Mouse (Mus musculus): ENCODE results near the gene 4931428F04Rik. TPM values are rescaled to one million over a fixed set of nuclear protein-coding genes. Genes with fewer than 3 reads are reported as not detected.

The 4931428F04Rik gene
- total RNA-seq, 1 experiment from 2014 or later = 2.6 TPM

- DNase-seq = no peak
Observed at GRCm38 (mm10) chr8:105288231-105288630, 1.4 kb downstream of the 4931428F04Rik start.

- no peak for DNase-seq
Observed at GRCm38 (mm10) chr8:105286907-105287306, 2.8 kb downstream of the 4931428F04Rik start.

- no peak for DNase-seq
Observed at GRCm38 (mm10) chr8:105285514-105285913, 4.2 kb downstream of the 4931428F04Rik start.

- DNase-seq = peak; percentile 80
Observed at GRCm38 (mm10) chr8:105283074-105283473, 6.6 kb downstream of the 4931428F04Rik start.

- DNase-seq = no peak
Observed at GRCm38 (mm10) chr8:105282239-105282638, 7.4 kb downstream of the 4931428F04Rik start.

GRCm38 (mm10) chr8:105281821-105282220 is 7.8 kb downstream of the 4931428F04Rik start:
- no peak for DNase-seq

GRCm38 (mm10) chr8:105280567-105280966 is 9.1 kb downstream of the 4931428F04Rik start:
- DNase-seq = no peak

- peak; percentile 94 for DNase-seq
Observed at GRCm38 (mm10) chr8:105278911-105279334, 10.7 kb downstream of the 4931428F04Rik start.

GRCm38 (mm10) chr8:105276292-105277120 is 13.2 kb downstream of the 4931428F04Rik start:
- peak; percentile 70 for DNase-seq

GRCm38 (mm10) chr8:105275840-105276239 is 13.8 kb downstream of the 4931428F04Rik start, which contains the start of gene Nol3:
Gene Nol3 (plus strand): TSS chr8:105276140.
- no peak for DNase-seq

- no peak for DNase-seq
Observed at GRCm38 (mm10) chr8:105275387-105275786, 14.3 kb downstream of the 4931428F04Rik start.

- DNase-seq = no peak
Observed at GRCm38 (mm10) chr8:105270916-105271186, 18.8 kb downstream of the 4931428F04Rik start.

GRCm38 (mm10) chr8:105270101-105270915 is 19.4 kb downstream of the 4931428F04Rik start:
- DNase-seq = no peak

- DNase-seq = peak; percentile 78
Observed at GRCm38 (mm10) chr8:105269461-105269947, 20.2 kb downstream of the 4931428F04Rik start, which contains the start of gene Hsf4. Gene Hsf4 (plus strand): TSS chr8:105269801.

- DNase-seq = peak; percentile 46
Observed at GRCm38 (mm10) chr8:105269075-105269458, 20.6 kb downstream of the 4931428F04Rik start.

- peak; percentile 47 for DNase-seq
Observed at GRCm38 (mm10) chr8:105268342-105269074, 21.2 kb downstream of the 4931428F04Rik start.

GRCm38 (mm10) chr8:105266775-105267174 is 22.9 kb downstream of the 4931428F04Rik start:
- no peak for DNase-seq

- no peak for DNase-seq
Observed at GRCm38 (mm10) chr8:105265128-105265527, 24.5 kb downstream of the 4931428F04Rik start.

- peak; percentile 88 for DNase-seq
Observed at GRCm38 (mm10) chr8:105264024-105264982, 25.4 kb downstream of the 4931428F04Rik start, which contains the start of the genes Tradd and Fbxl8. Gene Tradd (minus strand): TSS chr8:105264609. Gene Fbxl8 (plus strand): TSS chr8:105264648.

- no peak for DNase-seq
Observed at GRCm38 (mm10) chr8:105263244-105263912, 26.3 kb downstream of the 4931428F04Rik start.
